Mouse (Mus musculus) left cerebral cortex, adult 9 months (tissue): ENCODE results near the gene Rasgef1b.

Source experiments
- DNase-seq, 2 experiments: peaks; one replicate each; pipeline ENCODE4 v3.0.0; 2022; ENCODE audit warnings: low spot score in 2 of 2

Gene Rasgef1b

GRCm38 (mm10) chr5:99292287-99292851 is 436.5 kb downstream of the Rasgef1b start:
- no peak for DNase-seq

GRCm38 (mm10) chr5:99291084-99291830 is 437.6 kb downstream of the Rasgef1b start:
- no peak for DNase-seq

- DNase-seq = no peak
Measured at GRCm38 (mm10) chr5:99288262-99288661, 440.6 kb downstream of the Rasgef1b start.

- peak; percentile 27 to 41 for DNase-seq
Measured at GRCm38 (mm10) chr5:99287647-99288185, 441.1 kb downstream of the Rasgef1b start.

GRCm38 (mm10) chr5:99286575-99286974 is 442.3 kb downstream of the Rasgef1b start:
- DNase-seq = no peak

- DNase-seq = no peak
Measured at GRCm38 (mm10) chr5:99286024-99286423, 442.8 kb downstream of the Rasgef1b start.

GRCm38 (mm10) chr5:99284369-99284768 is 444.5 kb downstream of the Rasgef1b start:
- no peak for DNase-seq

GRCm38 (mm10) chr5:99283636-99284035 is 445.2 kb downstream of the Rasgef1b start:
- DNase-seq = no peak

GRCm38 (mm10) chr5:99280536-99280935 is 448.3 kb downstream of the Rasgef1b start:
- DNase-seq = no peak

GRCm38 (mm10) chr5:99279016-99279757 is 449.7 kb downstream of the Rasgef1b start:
- no peak for DNase-seq

GRCm38 (mm10) chr5:99278364-99278763 is 450.5 kb downstream of the Rasgef1b start:
- no peak for DNase-seq

- DNase-seq = no peak
Measured at GRCm38 (mm10) chr5:99277536-99277935, 451.3 kb downstream of the Rasgef1b start.

- DNase-seq = no peak
Measured at GRCm38 (mm10) chr5:99274119-99274563, 454.7 kb downstream of the Rasgef1b start.

GRCm38 (mm10) chr5:99271531-99271930 is 457.3 kb downstream of the Rasgef1b start:
- DNase-seq = no peak

GRCm38 (mm10) chr5:99269131-99269530 is 459.7 kb downstream of the Rasgef1b start:
- DNase-seq = no peak

GRCm38 (mm10) chr5:99267338-99267737 is 461.5 kb downstream of the Rasgef1b start:
- no peak for DNase-seq

GRCm38 (mm10) chr5:99266301-99266700 is 462.6 kb downstream of the Rasgef1b start:
- DNase-seq = no peak

GRCm38 (mm10) chr5:99262197-99262920 is 466.5 kb downstream of the Rasgef1b start:
- no peak for DNase-seq

- no peak for DNase-seq
Measured at GRCm38 (mm10) chr5:99261121-99261724, 467.6 kb downstream of the Rasgef1b start.

- DNase-seq = no peak
Measured at GRCm38 (mm10) chr5:99258003-99258500, 470.8 kb downstream of the Rasgef1b start.
